In genomic region chr7:88054224-88054938, GRCm38 (mm10) we compare ENCODE assay signal across 23 mouse cellular contexts.
DNase-seq lines count a peak whose midpoint lies in the region; ATAC-seq and TF ChIP-seq lines count a peak whose summit lies in the region.
"Had no signal": no experiment of that assay in that cellular context is flagged by ENCODE, and none has a peak within 500 bp of the region (broad histone marks: within the 10 kb centered on the region; RNA-seq: fewer than 3 reads in every experiment).

No protein-coding gene starts in this region.

- ATAC-seq in hematopoietic stem cell, adult 5-6 weeks (replicated peaks in 1 of 2; ENCODE audit: insufficient read depth in 1 of 2, low FRiP score in 2 of 2, low TSS enrichment in 1 of 2, low read depth in 1 of 2, poor library complexity in 2 of 2, severe bottlenecking in 2 of 2) = peak; percentile 81 to 90; a peak in 3 of 4 replicates
- ATAC-seq in stomach, embryonic 14.5 days (ENCODE audit: insufficient number of reproducible peaks, insufficient read depth, low FRiP score, low read depth) = 0 out of 2 replicates have a peak, but pooled peaks have one; percentile 49
- ATAC-seq: activated CD4-positive, CD25-positive, alpha-beta regulatory T cell, adult 4 months; forebrain, embryonic 14.5 days; hindbrain, postnatal 0 days; Patski had no signal

- no peak for TF ChIP-seq RAD21 in CH12.LX (IDR thresholded peaks at IDR 0.05; ENCODE audit: low read depth, low read length)
- no peak for TF ChIP-seq RAD21 in MEL (IDR thresholded peaks at IDR 0.05; ENCODE audit: low read depth, low read length)

- in situ Hi-C loops in CH12.LX (cut with MboI; ENCODE audit: low pct_ligation_motif_present, low pct_unique_long_range_greater_than_20kb, low sequenced_read_pairs) = no loop called here

- no peak for TF ChIP-seq EP300 in CH12.LX (IDR thresholded peaks at IDR 0.05; ENCODE audit: low read length)
- TF ChIP-seq EP300 in MEL (IDR thresholded peaks at IDR 0.05; ENCODE audit: low read depth in 1 of 2, low read length in 2 of 2) = no peak

- H3K79me2 ChIP-seq in CH12.LX (replicated peaks; ENCODE audit: control insufficient read depth, extremely low read depth, insufficient read depth, poor library complexity, severe bottlenecking) = no peaks in the 10 kb centered on the region
- no peaks in the 10 kb centered on the region for H3K79me2 ChIP-seq in MEL (ENCODE audit: control insufficient read depth, insufficient read depth, low read length, poor library complexity)

- H3K27ac ChIP-seq in CH12.LX (ENCODE audit: insufficient read depth, low read depth) (no peak overlapping the region), MEL (ENCODE audit: control insufficient read depth, low read depth, low read length) (no peak overlapping the region)
- no peak overlapping the region for H3K27ac ChIP-seq in stomach, embryonic 14.5 days (ENCODE audit: low read length)
- H3K27ac ChIP-seq: embryonic facial prominence, embryonic 10.5 days; gastrocnemius, adult 2 months; heart, embryonic 10.5 days; hindbrain, embryonic 13.5 days; hindbrain, postnatal 0 days had no signal

- TF ChIP-seq CTCF in CH12.LX (conservative IDR thresholded peaks at IDR 0.05 in 1 of 2, IDR thresholded peaks at IDR 0.05 in 1 of 2; ENCODE audit: low read depth in 2 of 2, low read length in 2 of 2) (no peak), MEL (IDR thresholded peaks at IDR 0.05 in 2 of 3, conservative IDR thresholded peaks at IDR 0.05 in 1 of 3; ENCODE audit: control insufficient read depth in 1 of 3, insufficient read depth in 1 of 3, low read depth in 2 of 3, low read length in 3 of 3, poor library complexity in 1 of 3, severe bottlenecking in 1 of 3) (no peak)

- H3K36me3 ChIP-seq in CH12.LX (replicated peaks in 1 of 2; ENCODE audit: control insufficient read depth in 1 of 2, insufficient read depth in 1 of 2, low read length in 1 of 2) = no peaks in the 10 kb centered on the region
- H3K36me3 ChIP-seq in MEL (ENCODE audit: control insufficient read depth in 1 of 2, insufficient read depth in 2 of 2, low read length in 2 of 2) = no peaks in the 10 kb centered on the region
- no peaks in the 10 kb centered on the region for H3K36me3 ChIP-seq in stomach, embryonic 14.5 days (ENCODE audit: control insufficient read depth, insufficient read depth, low read length)
- H3K36me3 ChIP-seq: embryonic facial prominence, embryonic 10.5 days; G1E; heart, embryonic 10.5 days; hindbrain, embryonic 13.5 days had no signal

- H3K4me1 ChIP-seq in CH12.LX (ENCODE audit: control insufficient read depth in 1 of 2, insufficient read depth in 2 of 2) (no peaks in the 10 kb centered on the region; a peak in 1 of 4 replicates), MEL (ENCODE audit: control insufficient read depth in 1 of 2, insufficient read depth in 2 of 2, low read length in 2 of 2) (no peaks in the 10 kb centered on the region)
- no peaks in the 10 kb centered on the region for H3K4me1 ChIP-seq in stomach, embryonic 14.5 days (ENCODE audit: control insufficient read depth, insufficient read depth, low read length)
- H3K4me1 ChIP-seq: embryonic facial prominence, embryonic 10.5 days; heart, embryonic 10.5 days; hindbrain, embryonic 13.5 days had no signal

- H3K9me3 ChIP-seq in CH12.LX (replicated peaks; ENCODE audit: low read length) = no peaks in the 10 kb centered on the region
- no peaks in the 10 kb centered on the region for H3K9me3 ChIP-seq in MEL (replicated peaks; ENCODE audit: insufficient read depth, low read length)
- H3K9me3 ChIP-seq in stomach, embryonic 14.5 days (ENCODE audit: control insufficient read depth, low read depth, low read length) = no peaks in the 10 kb centered on the region
- H3K9me3 ChIP-seq: embryonic facial prominence, embryonic 10.5 days; G1E; heart, embryonic 10.5 days; hindbrain, embryonic 13.5 days had no signal

- H3K4me2 ChIP-seq in CH12.LX (ENCODE audit: insufficient read depth, low read depth, poor library complexity, severe bottlenecking) = no peak overlapping the region
- no peak overlapping the region for H3K4me2 ChIP-seq in stomach, embryonic 14.5 days (replicated peaks; ENCODE audit: low read depth, low read length)
- H3K4me2 ChIP-seq: hindbrain, embryonic 13.5 days had no signal

- H3K4me3 ChIP-seq in CH12.LX (replicated peaks in 1 of 3; ENCODE audit: low read depth in 2 of 3, low read length in 2 of 3, poor library complexity in 1 of 3) = no peak overlapping the region
- H3K4me3 ChIP-seq in MEL (ENCODE audit: control insufficient read depth in 1 of 2, insufficient read depth in 1 of 2, low read depth in 2 of 2, low read length in 2 of 2) = no peak overlapping the region
- H3K4me3 ChIP-seq in stomach, embryonic 14.5 days (ENCODE audit: low read depth, low read length) = no peak overlapping the region
- H3K4me3 ChIP-seq: embryonic facial prominence, embryonic 10.5 days; gastrocnemius, adult 2 months; heart, embryonic 10.5 days; hindbrain, embryonic 13.5 days had no signal

- TF ChIP-seq POLR2A in CH12.LX (IDR thresholded peaks at IDR 0.05; ENCODE audit: low read depth, low read length) = no peak
- TF ChIP-seq POLR2A in MEL (IDR thresholded peaks at IDR 0.05; ENCODE audit: control insufficient read depth in 1 of 2, insufficient read depth in 1 of 2, low read depth in 1 of 2, low read length in 2 of 2, poor library complexity in 1 of 2) = no peak

- dilution Hi-C loops in CH12.LX (cut with MboI; ENCODE audit: extremely low pct_ligation_motif_present, extremely low pct_unique_long_range_greater_than_20kb, low sequenced_read_pairs) = no loop called here

- 44% methylated on average over 1 of the region's 1 CpGs for WGBS in stomach, embryonic 14.5 days

- DNase-seq in CH12.LX (ENCODE audit: extremely low read depth) (peak; percentile 6), MEL (ENCODE audit: low read depth, low spot score) (peak; percentile 33)
- no peak for DNase-seq in cerebellum, postnatal 36 days
- DNase-seq in cerebellum, postnatal 4 days (ENCODE audit: low spot score in 2 of 2) = no peak
- DNase-seq in embryo, embryonic 10 days (ENCODE audit: low spot score) = no peak
- DNase-seq: adrenal gland, postnatal 14 days; cerebellum, adult 18-20 months; cerebellum, adult 9-11 months; gastrocnemius, adult 2 months; gastrocnemius, postnatal 36 days; heart, adult 18-20 months; heart, postnatal 10 days; heart, postnatal 4 days had no signal

- H3K9ac ChIP-seq in CH12.LX (ENCODE audit: insufficient read depth, low read depth) = no peak overlapping the region
- no peak overlapping the region for H3K9ac ChIP-seq in MEL (ENCODE audit: control insufficient read depth, low read depth, low read length, poor library complexity, severe bottlenecking)
- H3K9ac ChIP-seq in stomach, embryonic 14.5 days (replicated peaks; ENCODE audit: low read depth, low read length) = no peak overlapping the region
- H3K9ac ChIP-seq: hindbrain, embryonic 13.5 days had no signal

- no peaks in the 10 kb centered on the region for H3K27me3 ChIP-seq in CH12.LX (replicated peaks)
- no peaks in the 10 kb centered on the region; a peak in 1 of 4 replicates for H3K27me3 ChIP-seq in MEL (ENCODE audit: control insufficient read depth in 1 of 2, insufficient read depth in 2 of 2, low read length in 2 of 2)
- no peaks in the 10 kb centered on the region for H3K27me3 ChIP-seq in stomach, embryonic 14.5 days (ENCODE audit: control insufficient read depth, insufficient read depth, low read length)
- H3K27me3 ChIP-seq: hindbrain, embryonic 13.5 days had no signal

TF ChIP-seq in CH12.LX, 34 proteins besides CTCF, POLR2A, EP300 and RAD21:
- no peak for TF ChIP-seq KAT2A (IDR thresholded peaks at IDR 0.05; ENCODE audit: insufficient replicate concordance, low read length)
- no peak for TF ChIP-seq ELF1 (IDR thresholded peaks at IDR 0.05; ENCODE audit: low read depth, low read length)
- TF ChIP-seq CHD2 (IDR thresholded peaks at IDR 0.05; ENCODE audit: low read length) = no peak
- TF ChIP-seq HCFC1 (IDR thresholded peaks at IDR 0.05; ENCODE audit: low read depth, low read length) = no peak
- no peak for TF ChIP-seq MAZ (IDR thresholded peaks at IDR 0.05; ENCODE audit: low read depth, low read length)
- no peak for TF ChIP-seq SMC3 (IDR thresholded peaks at IDR 0.05; ENCODE audit: low read depth, low read length)
- TF ChIP-seq TCF12 (IDR thresholded peaks at IDR 0.05; ENCODE audit: low read depth, low read length) = no peak
- TF ChIP-seq E2F4 (IDR thresholded peaks at IDR 0.05; ENCODE audit: insufficient replicate concordance, low read depth, low read length) = no peak
- TF ChIP-seq JUND (conservative IDR thresholded peaks at IDR 0.05; ENCODE audit: low read depth, low read length) = no peak
- no peak for TF ChIP-seq MAX (IDR thresholded peaks at IDR 0.05; ENCODE audit: low read length)
- no peak for TF ChIP-seq ZMIZ1 (IDR thresholded peaks at IDR 0.05; ENCODE audit: low read depth, low read length)
- no peak for TF ChIP-seq GABPA (IDR thresholded peaks at IDR 0.05; ENCODE audit: insufficient replicate concordance, low read depth, low read length)
- no peak for TF ChIP-seq POLR2AphosphoS2 (IDR thresholded peaks at IDR 0.05; ENCODE audit: low read depth, low read length)
- no peak for TF ChIP-seq ZC3H11A (IDR thresholded peaks at IDR 0.05; ENCODE audit: low read depth, low read length)
- TF ChIP-seq MXI1 (IDR thresholded peaks at IDR 0.05; ENCODE audit: low read depth, low read length) = no peak

TF ChIP-seq in MEL, 35 proteins besides CTCF, POLR2A, EP300 and RAD21:
- peak; percentile 45; the same call in 1 of the 2 replicates for TF ChIP-seq ELF1 (IDR thresholded peaks at IDR 0.05; ENCODE audit: low read depth, low read length)
- no peak for TF ChIP-seq TCF12 (IDR thresholded peaks at IDR 0.05; ENCODE audit: low read depth, low read length)

Comparison
In these comparisons a context has a peak if more than half of its experiments do, and no peak if none do; other contexts are left out.
1. DNase-seq: peak in CH12.LX (single experiment) and MEL (single experiment); none in cerebellum, postnatal 36 days (0 of 2), cerebellum, postnatal 4 days (0 of 2) and embryo, embryonic 10 days (single experiment).
2. Of the 35 proteins assayed by ChIP-seq in both MEL and CH12.LX: peak only in MEL: ELF1; only in CH12.LX: none; in both: none; in neither: 34.